Mouse (Mus musculus) E14TG2a.4 (cell line): ENCODE data around the gene Atad1.
"Not testable (repeated sequence)": the region's sequence is repeated elsewhere in the genome, so short reads cannot be mapped to it uniquely, and the experiment has no call there.

Experiments
- H3K27me3 ChIP-seq: 2 replicates; pipeline ENCODE4 v1.6.1; 2014; ENCODE audit warnings: low read length, control low read depth; ENCODE audit not compliant: insufficient read depth
- H3K36me3 ChIP-seq: 2 replicates; pipeline ENCODE4 v1.6.1; 2014; ENCODE audit warnings: low read length, control low read depth; ENCODE audit not compliant: insufficient read depth
- H3K4me1 ChIP-seq: replicated peaks from 2 replicates; pipeline ENCODE4 v1.6.1; 2014; ENCODE audit warnings: low read depth, low read length, control low read depth
- H3K4me3 ChIP-seq: replicated peaks from 2 replicates; pipeline ENCODE4 v1.5.1; 2014; ENCODE audit warnings: mild to moderate bottlenecking, low read length
- H3K9me3 ChIP-seq: 2 replicates; pipeline ENCODE4 v1.6.1; 2014; ENCODE audit warnings: low read length, control low read depth
- CTCF ChIP-seq: conservative IDR thresholded peaks from 2 replicates; pipeline ENCODE4 v1.5.1; 2014; ENCODE audit warnings: low read length
- NANOG ChIP-seq: IDR thresholded peaks from 2 replicates; pipeline ENCODE4 v1.6.1; 2014; ENCODE audit warnings: borderline replicate concordance, low read length, mixed read lengths
- POU5F1 ChIP-seq: IDR thresholded peaks from 2 replicates; pipeline ENCODE4 v1.6.1; 2014; ENCODE audit warnings: low read length, borderline replicate concordance

The Atad1 gene

DNA sequence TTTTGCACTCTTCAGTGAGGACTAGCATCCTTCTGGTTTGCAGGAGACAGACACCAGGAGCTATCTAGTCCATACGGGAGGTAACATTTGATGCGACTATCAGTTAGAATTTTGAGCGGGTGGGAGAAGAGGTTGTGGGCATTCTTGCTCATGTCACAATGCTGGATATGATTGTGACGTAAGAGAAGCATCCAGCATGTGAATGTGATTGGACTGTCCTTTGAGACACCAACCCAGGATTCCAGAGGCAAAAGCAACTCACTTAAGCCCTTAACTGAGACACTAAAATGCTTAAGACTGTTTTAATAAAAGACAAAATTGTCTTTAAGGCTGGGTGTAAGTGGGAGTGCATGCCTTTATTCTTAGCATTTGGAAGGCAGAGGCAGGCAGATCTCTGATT lies at the start of gene Atad1:
Atad1 (minus strand) TSS at position 101 of the 400 bp plus-strand sequence.
- peaks cover 15% of the 10 kb centered on the region for H3K4me1 ChIP-seq
- H3K27me3 ChIP-seq = no peaks in the 10 kb centered on the region
- H3K36me3 ChIP-seq = no peaks in the 10 kb centered on the region
- no peak for TF ChIP-seq CTCF
- no peak for TF ChIP-seq NANOG
- no peak for TF ChIP-seq POU5F1
- H3K9me3 ChIP-seq = no peaks in the 10 kb centered on the region
- no peak within 1 kb of the TSS for H3K4me3 ChIP-seq

DNA sequence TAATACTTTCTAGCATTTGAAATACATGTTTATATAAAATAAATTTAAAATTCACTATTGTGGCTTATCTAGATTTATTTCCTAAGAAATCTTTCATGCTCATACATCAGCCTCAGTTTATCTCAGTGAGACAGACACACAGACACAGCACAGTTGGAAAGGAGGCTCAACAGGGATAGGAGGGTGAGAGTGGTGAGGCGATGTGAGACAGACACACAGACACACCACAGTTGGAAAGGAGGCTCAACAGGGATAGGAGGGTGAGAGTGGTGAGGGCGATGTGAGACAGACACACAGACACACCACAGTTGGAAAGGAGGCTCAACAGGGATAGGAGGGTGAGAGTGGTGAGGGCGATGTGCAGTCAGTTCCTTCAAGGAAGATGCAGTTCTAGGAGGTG lies 48.4 kb upstream of the Atad1 start:
- not testable (repeated sequence) for H3K9me3 ChIP-seq, H3K4me3 ChIP-seq, H3K27me3 ChIP-seq
- Histone ChIP-seq H3K4me1 (peaks cover 75% of the 10 kb centered on the region), H3K36me3 (peaks cover 22% of the 10 kb centered on the region; the same call in 1 of the 2 replicates)

DNA sequence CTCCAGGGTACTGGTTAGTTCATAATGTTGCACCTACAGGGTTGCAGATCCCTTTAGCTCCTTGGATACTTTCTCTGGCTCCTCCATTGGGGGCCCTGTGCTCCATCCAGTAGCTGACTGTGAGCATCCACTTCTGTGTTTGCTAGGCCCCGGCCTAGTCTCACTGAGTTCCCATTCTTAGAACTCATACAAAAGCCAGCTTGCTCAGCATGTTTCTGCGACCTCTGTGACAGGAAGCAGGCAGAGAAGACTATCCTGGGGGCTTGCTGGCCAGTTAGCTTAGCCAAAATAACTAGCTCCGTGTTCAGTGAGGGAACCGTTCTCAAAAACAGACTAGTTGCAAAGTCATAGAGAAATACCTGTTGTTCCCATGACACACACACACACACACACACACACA lies 47.8 kb upstream of the Atad1 start:
- not testable (repeated sequence) for H3K27me3 ChIP-seq, H3K4me3 ChIP-seq, H3K9me3 ChIP-seq
- Histone ChIP-seq H3K4me1 (peaks cover 76% of the 10 kb centered on the region), H3K36me3 (peaks cover 28% of the 10 kb centered on the region)

DNA sequence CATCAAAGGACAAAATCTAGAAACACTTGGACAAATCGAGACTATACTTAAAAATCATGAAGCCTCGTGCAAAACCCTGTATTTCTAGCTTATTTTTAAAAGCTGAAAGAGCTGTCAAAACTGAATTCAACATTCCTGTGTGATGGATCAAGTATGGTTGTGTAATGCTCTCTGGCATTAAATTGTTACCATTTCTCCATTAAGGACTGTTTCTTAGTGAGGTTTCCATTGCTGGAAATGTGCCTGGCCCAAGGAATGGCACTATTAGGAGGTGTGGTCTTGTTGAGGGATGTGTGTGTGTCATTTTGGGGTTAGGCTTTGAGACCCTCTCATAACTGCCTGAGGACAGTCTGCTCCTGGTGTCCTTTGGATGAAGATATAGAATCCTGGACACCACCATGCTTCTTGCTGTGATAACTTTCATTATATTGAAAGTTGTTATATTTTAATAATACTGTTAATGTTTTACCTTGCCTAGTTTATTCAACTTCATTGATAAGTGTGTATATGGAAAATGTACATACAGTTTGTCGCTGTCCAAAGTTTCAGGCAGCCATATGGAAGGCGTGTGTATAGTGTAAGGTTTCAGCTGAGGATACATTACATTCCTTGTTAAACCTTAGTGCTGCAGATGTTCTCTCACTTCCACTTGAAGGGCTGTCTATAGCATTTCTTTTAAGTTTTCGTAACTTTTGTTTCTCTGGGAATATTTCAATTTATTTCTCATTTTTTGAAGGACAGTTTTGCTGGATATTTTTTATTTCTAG lies 41.9 kb upstream of the Atad1 start:
- TF ChIP-seq NANOG = no peak
- no peak for TF ChIP-seq CTCF
- TF ChIP-seq POU5F1 = no peak
- Histone ChIP-seq H3K4me1 (peaks cover 64% of the 10 kb centered on the region), H3K9me3 (no peaks in the 10 kb centered on the region), H3K4me3 (no peak overlapping the region), H3K36me3 (peaks cover 35% of the 10 kb centered on the region), H3K27me3 (no peaks in the 10 kb centered on the region)

DNA sequence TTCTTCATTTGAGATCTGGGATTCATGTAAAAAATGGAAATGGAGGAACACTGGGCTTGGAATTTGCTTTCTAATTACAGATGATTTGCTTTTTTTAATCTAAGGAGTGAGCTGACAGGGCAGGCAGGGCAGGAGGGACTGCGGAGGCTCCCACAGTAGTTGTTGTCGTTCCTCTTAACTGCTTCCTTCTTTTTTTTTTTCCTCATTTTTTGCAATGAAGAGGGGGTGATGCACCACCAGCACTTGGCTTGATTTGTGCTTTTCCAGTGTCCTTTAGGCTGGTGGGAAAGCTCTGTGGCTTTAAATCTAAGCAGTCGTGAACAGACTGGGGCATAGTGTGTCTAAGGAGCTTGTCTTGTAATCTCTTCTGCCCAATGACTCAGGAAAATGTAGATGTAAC lies 39.5 kb upstream of the Atad1 start:
- peaks cover 41% of the 10 kb centered on the region for H3K36me3 ChIP-seq
- no peaks in the 10 kb centered on the region for H3K27me3 ChIP-seq
- peaks cover 67% of the 10 kb centered on the region for H3K4me1 ChIP-seq
- no peak for TF ChIP-seq NANOG
- TF ChIP-seq CTCF = no peak
- TF ChIP-seq POU5F1 = no peak
- H3K4me3 ChIP-seq = no peak overlapping the region
- no peaks in the 10 kb centered on the region for H3K9me3 ChIP-seq

DNA sequence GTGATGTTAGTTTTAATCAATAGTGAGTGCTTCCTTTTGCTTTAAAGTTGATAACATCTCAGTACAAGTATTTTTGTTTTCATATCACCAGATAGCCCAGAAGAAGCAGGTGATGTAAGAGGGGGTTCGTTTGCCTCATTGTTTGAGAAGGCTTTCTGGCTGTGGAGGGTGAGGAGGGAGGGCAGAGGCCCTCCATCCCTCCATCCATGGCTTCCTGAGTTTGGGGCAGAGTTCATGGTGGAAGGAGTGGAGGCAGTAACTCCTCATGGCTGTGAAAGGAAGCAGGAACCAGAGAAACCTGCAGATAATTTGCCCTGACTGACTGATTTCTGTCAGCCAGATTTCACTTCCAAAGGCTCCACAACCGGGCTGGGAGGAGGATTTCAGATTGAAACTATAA lies 38.8 kb upstream of the Atad1 start:
- no peak overlapping the region for H3K4me3 ChIP-seq

DNA sequence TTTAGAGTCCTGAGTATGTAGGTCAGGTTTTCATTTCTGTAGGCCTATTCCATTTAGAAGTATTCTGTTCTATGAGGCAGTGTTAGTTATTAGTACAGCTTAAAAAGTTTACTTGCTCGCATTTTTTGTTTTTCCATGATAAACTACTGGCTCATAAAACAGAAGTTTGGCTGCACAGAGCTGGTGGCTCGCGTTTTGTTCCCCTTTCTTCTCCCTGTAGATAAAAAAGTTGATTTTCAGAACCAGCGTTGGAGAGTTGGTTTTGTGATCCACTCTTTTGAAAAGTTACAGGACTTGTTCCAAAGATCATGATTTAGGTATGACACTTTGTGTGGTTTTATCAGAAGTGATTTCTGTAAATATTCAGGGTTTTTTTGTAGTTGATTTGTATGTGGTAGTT lies 22.9 kb upstream of the Atad1 start:
- H3K4me3 ChIP-seq = no peak overlapping the region
- TF ChIP-seq POU5F1 = no peak
- no peak for TF ChIP-seq CTCF
- TF ChIP-seq NANOG = no peak
- H3K36me3 ChIP-seq = peaks cover 61% of the 10 kb centered on the region
- no peaks in the 10 kb centered on the region for H3K27me3 ChIP-seq
- no peaks in the 10 kb centered on the region for H3K9me3 ChIP-seq
- peaks cover 68% of the 10 kb centered on the region for H3K4me1 ChIP-seq

More for the DNA sequence above, 38.8 kb upstream of the Atad1 start:
- TF ChIP-seq NANOG = no peak
- TF ChIP-seq POU5F1 = no peak
- TF ChIP-seq CTCF = no peak
- H3K36me3 ChIP-seq = peaks cover 43% of the 10 kb centered on the region
- H3K9me3 ChIP-seq = no peaks in the 10 kb centered on the region
- H3K27me3 ChIP-seq = no peaks in the 10 kb centered on the region
- peaks cover 64% of the 10 kb centered on the region for H3K4me1 ChIP-seq

DNA sequence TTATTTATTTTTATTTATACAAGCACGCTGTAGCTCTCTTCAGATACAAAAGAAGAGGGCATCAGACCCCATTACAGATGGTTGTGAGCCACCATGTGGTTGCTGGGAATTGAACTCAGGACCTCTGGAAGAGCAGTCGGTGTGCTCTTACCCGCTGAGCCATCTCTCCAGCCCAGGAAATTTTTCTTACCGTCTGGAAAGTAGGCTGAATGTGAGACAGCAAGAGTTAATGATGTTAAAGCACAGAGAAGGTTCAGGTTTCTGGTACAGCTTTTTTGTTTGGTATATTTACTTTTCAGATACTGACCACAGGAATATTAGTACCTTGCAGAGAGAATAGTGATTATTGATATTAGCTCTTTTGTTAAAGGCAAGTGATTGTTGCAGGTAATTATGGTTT lies 21.6 kb upstream of the Atad1 start:
- H3K27me3 ChIP-seq = no peaks in the 10 kb centered on the region
- peaks cover 51% of the 10 kb centered on the region for H3K36me3 ChIP-seq
- H3K4me3 ChIP-seq = peak overlapping the region; percentile 93
- peaks cover 59% of the 10 kb centered on the region for H3K4me1 ChIP-seq
- TF ChIP-seq POU5F1 (no peak), NANOG (no peak)
- H3K9me3 ChIP-seq = no peaks in the 10 kb centered on the region

DNA sequence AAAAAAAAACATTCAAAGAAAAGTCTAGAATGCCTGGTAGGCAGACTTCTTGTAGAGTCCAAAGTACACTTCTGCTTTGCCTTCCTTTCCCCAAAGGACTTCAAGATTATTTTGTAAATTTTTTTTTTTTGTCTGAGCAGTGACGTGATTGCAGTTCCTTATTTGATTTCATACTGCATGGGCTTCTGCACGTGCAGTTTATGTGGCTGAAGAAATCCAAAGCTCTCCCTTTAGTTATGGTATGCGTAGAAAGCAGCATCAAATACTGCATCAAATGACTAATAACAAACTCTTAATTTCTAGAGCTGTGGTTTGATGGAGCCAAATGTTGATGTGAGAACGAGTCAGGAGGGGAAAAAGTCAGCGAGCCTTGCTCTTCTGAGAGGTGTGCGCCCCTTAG lies 20.9 kb upstream of the Atad1 start:
- TF ChIP-seq CTCF (no peak), POU5F1 (no peak), NANOG (no peak)
- H3K9me3 ChIP-seq = no peaks in the 10 kb centered on the region
- peak overlapping the region; percentile 93 for H3K4me3 ChIP-seq
- H3K4me1 ChIP-seq = peaks cover 55% of the 10 kb centered on the region
- no peaks in the 10 kb centered on the region for H3K27me3 ChIP-seq
- H3K36me3 ChIP-seq = peaks cover 44% of the 10 kb centered on the region
